Mouse (Mus musculus): ENCODE results near the gene Papss1.

DNA sequence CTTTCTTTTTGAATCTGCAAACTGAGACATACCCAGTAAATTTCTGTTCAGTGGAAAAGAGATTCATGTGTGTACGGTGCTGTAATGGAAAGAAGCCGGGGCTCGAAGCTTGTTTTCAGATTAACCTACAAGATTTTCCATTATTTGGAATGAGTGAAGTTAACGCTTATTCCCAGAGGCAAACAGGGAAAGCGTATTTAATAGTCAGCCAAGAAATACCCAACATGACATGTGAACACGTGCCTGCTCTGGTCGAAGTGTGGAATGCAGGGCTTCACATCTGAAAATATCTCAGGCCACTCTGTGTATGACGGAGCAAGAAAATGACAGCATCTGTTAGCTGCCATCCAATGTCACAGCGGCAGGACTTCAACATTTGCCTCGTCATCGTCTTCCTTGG, 125.4 kb downstream of the Papss1 start:
- TF ChIP-seq CTCF (IDR thresholded peaks at IDR 0.05; ENCODE audit: low read depth, low read length) (no peak), POLR2A (IDR thresholded peaks at IDR 0.05; ENCODE audit: borderline replicate concordance, low read depth, low read length) (no peak)
